Mouse (Mus musculus): ENCODE measurements around the gene 9030612E09Rik.

DNA sequence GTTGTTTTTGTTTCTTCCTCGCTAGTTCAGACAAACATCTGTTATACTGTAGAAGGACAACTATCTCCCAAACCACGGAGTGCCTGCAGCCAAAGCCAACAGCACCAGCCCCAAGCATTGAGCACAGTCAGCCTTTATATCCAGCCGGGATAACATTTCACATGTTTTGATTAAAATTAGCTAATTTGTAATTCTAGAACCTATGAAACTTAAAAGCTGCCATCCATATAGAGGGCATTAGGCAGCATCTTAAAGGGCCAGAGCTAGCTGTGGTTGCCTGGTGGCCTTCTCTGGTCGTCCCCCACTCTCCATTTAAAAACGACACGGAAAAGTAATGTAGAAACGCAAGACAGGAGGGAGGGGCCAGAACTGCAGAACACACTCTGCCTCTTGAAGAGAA is 2.4 kb upstream of the 9030612E09Rik start:
- TF ChIP-seq CTCF (IDR thresholded peaks at IDR 0.05; ENCODE audit: low read depth, low read length) (no peak), POLR2A (IDR thresholded peaks at IDR 0.05; ENCODE audit: borderline replicate concordance, low read depth, low read length) (no peak)
